Mouse (Mus musculus): Measurements from ENCODE around the gene Akap5. TPM values are rescaled to one million over a fixed set of nuclear protein-coding genes. Genes with fewer than 3 reads are reported as not detected.

The Akap5 gene
- polyA plus RNA-seq, 1 experiment = 0.01 TPM

- TF ChIP-seq TAL1 (IDR thresholded peaks at IDR 0.05; ENCODE audit: low read length) (no peak), GATA1 (IDR thresholded peaks at IDR 0.05; ENCODE audit: low read length) (no peak)
- H3K4me3 ChIP-seq (replicated peaks) = peak overlapping the region; percentile 42
- no peaks in the 10 kb centered on the region for H3K27me3 ChIP-seq (ENCODE audit: control insufficient read depth)
- no peaks in the 10 kb centered on the region for H3K9me3 ChIP-seq (ENCODE audit: control insufficient read depth, low read length)
- peaks cover 61% of the 10 kb centered on the region for H3K4me1 ChIP-seq (ENCODE audit: control insufficient read depth)
- H3K36me3 ChIP-seq (ENCODE audit: control insufficient read depth) = peaks cover 28% of the 10 kb centered on the region
Measured at GRCm38 (mm10) chr12:76361405-76362302, 37.0 kb downstream of the Akap5 start.

GRCm38 (mm10) chr12:76362303-76362676 lies 37.6 kb downstream of the Akap5 start:
- H3K36me3 ChIP-seq (ENCODE audit: control insufficient read depth) = peaks cover 27% of the 10 kb centered on the region
- peak overlapping the region; percentile 42 for H3K4me3 ChIP-seq (replicated peaks)
- peaks cover 65% of the 10 kb centered on the region for H3K4me1 ChIP-seq (ENCODE audit: control insufficient read depth)
- TF ChIP-seq TAL1 (IDR thresholded peaks at IDR 0.05; ENCODE audit: low read length) (no peak), GATA1 (IDR thresholded peaks at IDR 0.05; ENCODE audit: low read length) (no peak)
- no peaks in the 10 kb centered on the region for H3K9me3 ChIP-seq (ENCODE audit: control insufficient read depth, low read length)
- no peaks in the 10 kb centered on the region for H3K27me3 ChIP-seq (ENCODE audit: control insufficient read depth)

DNA sequence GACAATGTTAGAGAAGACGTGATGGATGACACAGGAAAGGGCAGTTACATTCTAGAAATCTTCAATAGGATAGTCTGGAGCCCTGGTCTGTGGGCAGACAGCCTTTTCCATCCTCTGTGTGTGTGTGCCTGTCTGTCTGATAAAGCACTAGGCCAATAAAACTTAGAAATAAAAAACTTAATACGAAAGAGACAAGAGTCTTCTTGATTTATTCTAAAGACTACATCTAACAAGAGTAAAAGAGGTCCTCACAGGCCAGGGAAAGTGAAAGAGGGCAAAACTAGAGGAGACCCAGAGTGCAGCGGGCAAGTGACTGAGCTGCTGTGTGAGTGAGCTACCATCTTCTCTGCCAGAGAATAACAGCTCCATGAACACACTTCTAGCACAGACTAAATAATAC lies 41.6 kb downstream of the Akap5 start:
- H3K4me3 ChIP-seq (replicated peaks) = no peak overlapping the region
- H3K36me3 ChIP-seq (ENCODE audit: control insufficient read depth) = peaks cover 20% of the 10 kb centered on the region
- H3K9me3 ChIP-seq (ENCODE audit: control insufficient read depth, low read length) = no peaks in the 10 kb centered on the region
- no peaks in the 10 kb centered on the region for H3K27me3 ChIP-seq (ENCODE audit: control insufficient read depth)
- peaks cover 77% of the 10 kb centered on the region for H3K4me1 ChIP-seq (ENCODE audit: control insufficient read depth)
- TF ChIP-seq GATA1 (IDR thresholded peaks at IDR 0.05; ENCODE audit: low read length) (no peak), TAL1 (IDR thresholded peaks at IDR 0.05; ENCODE audit: low read length) (no peak)

- no peaks in the 10 kb centered on the region for H3K27me3 ChIP-seq (ENCODE audit: control insufficient read depth)
- TF ChIP-seq TAL1 (IDR thresholded peaks at IDR 0.05; ENCODE audit: low read length) (no peak), GATA1 (IDR thresholded peaks at IDR 0.05; ENCODE audit: low read length) (no peak)
- H3K4me3 ChIP-seq (replicated peaks) = peak overlapping the region; percentile 96
- H3K36me3 ChIP-seq (ENCODE audit: control insufficient read depth) = peaks cover 14% of the 10 kb centered on the region
- H3K4me1 ChIP-seq (ENCODE audit: control insufficient read depth) = peaks cover 77% of the 10 kb centered on the region
- H3K9me3 ChIP-seq (ENCODE audit: control insufficient read depth, low read length) = no peaks in the 10 kb centered on the region
Measured at GRCm38 (mm10) chr12:76367096-76367995, 42.7 kb downstream of the Akap5 start.

DNA sequence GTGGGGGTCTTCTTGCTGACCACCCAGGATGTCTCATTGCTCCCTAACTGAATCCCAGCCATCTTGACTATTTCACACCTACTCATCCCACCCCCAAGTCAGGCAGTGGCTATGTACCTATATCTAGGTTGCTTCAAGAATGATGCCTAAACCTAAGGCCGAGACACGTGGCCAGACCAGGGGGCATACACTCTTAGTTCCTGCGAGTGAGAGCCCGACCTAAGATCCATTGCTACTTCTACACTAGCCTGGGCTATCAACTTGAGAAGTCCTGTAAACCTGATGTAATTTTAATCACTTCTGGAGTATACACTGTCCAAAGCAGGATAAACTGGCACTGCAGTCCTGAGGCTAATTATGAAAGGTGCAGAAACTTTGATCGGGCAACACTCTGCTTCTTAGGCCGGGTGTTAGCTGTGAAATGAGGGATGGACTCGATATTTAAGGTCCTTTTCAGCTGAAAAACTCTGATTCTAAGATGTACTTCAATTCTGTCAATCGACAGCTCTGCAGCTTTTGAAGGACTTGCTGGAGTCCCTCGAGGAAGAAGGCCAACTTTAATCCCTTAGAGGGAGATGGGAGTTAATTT lies 43.6 kb downstream of the Akap5 start:
- Histone ChIP-seq H3K4me3 (replicated peaks) (peak overlapping the region; percentile 96), H3K9me3 (ENCODE audit: control insufficient read depth, low read length) (no peaks in the 10 kb centered on the region), H3K4me1 (ENCODE audit: control insufficient read depth) (peaks cover 76% of the 10 kb centered on the region), H3K27me3 (ENCODE audit: control insufficient read depth) (no peaks in the 10 kb centered on the region), H3K36me3 (ENCODE audit: control insufficient read depth) (peaks cover 16% of the 10 kb centered on the region)
- TF ChIP-seq TAL1 (IDR thresholded peaks at IDR 0.05; ENCODE audit: low read length) (no peak), GATA1 (IDR thresholded peaks at IDR 0.05; ENCODE audit: low read length) (no peak)

GRCm38 (mm10) chr12:76368790-76369205 lies 44.1 kb downstream of the Akap5 start:
- TF ChIP-seq TAL1 (IDR thresholded peaks at IDR 0.05; ENCODE audit: low read length) (no peak), GATA1 (IDR thresholded peaks at IDR 0.05; ENCODE audit: low read length) (peak; percentile 64)
- Histone ChIP-seq H3K4me3 (replicated peaks) (peak overlapping the region; percentile 96), H3K4me1 (ENCODE audit: control insufficient read depth) (peaks cover 75% of the 10 kb centered on the region)

DNA sequence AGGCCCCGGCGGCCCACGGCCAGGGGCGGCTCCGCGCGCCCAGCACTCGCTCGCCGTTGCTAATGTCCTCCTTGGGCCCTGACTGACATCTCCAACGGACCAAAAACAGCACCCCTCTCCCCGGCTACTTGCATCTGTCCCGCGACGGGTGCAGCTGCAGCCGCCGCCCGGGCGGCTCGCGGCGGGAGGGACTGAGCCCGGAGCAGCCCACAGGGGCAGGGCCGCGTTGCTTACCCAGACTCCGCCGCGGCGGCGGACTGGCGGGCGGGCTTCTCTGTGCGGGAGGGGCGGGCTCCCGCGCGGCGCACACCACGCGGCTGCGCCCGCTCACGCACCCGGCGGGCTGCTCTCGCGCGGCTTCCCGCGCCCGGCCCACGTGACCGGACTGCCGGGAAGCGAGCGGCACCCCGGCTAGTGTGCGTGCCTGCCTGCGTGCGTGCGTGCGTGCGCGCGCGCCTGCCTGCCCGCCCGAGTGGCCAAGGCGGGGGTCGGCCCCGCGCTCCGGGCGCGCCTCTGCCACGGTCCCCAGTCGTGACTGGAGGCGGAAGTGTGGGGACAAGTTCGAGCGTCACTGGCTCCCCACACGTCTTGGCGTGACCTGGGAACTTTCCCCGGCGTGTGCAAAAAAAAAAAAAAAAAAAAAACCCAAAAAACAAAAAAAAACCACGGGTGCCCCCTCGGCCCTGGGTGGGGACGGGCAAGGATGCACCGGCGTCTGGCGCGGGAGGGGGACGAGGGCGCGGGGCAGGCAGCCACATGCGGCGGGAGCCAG lies 44.7 kb downstream of the Akap5 start, which contains the start of gene Zbtb25:
Gene Zbtb25, minus strand, starts transcription at position 397 of the 772 bp plus-strand sequence.
- Histone ChIP-seq H3K9me3 (ENCODE audit: control insufficient read depth, low read length) (no peaks in the 10 kb centered on the region), H3K36me3 (ENCODE audit: control insufficient read depth) (peaks cover 13% of the 10 kb centered on the region), H3K4me3 (replicated peaks) (peak within 1 kb of the TSS; percentile 96), H3K27me3 (ENCODE audit: control insufficient read depth) (no peaks in the 10 kb centered on the region), H3K4me1 (ENCODE audit: control insufficient read depth) (peaks cover 75% of the 10 kb centered on the region)
- TF ChIP-seq TAL1 (IDR thresholded peaks at IDR 0.05; ENCODE audit: low read length) (no peak), GATA1 (IDR thresholded peaks at IDR 0.05; ENCODE audit: low read length) (no peak)

More at GRCm38 (mm10) chr12:76368790-76369205, 44.1 kb downstream of the Akap5 start:
- H3K36me3 ChIP-seq (ENCODE audit: control insufficient read depth) = peaks cover 14% of the 10 kb centered on the region
- H3K9me3 ChIP-seq (ENCODE audit: control insufficient read depth, low read length) = no peaks in the 10 kb centered on the region
- H3K27me3 ChIP-seq (ENCODE audit: control insufficient read depth) = no peaks in the 10 kb centered on the region

Measured in erythroblast, embryonic 14.5 days (primary cell).